9 mouse cellular contexts compared by ENCODE assay signal in the genomic region with DNA sequence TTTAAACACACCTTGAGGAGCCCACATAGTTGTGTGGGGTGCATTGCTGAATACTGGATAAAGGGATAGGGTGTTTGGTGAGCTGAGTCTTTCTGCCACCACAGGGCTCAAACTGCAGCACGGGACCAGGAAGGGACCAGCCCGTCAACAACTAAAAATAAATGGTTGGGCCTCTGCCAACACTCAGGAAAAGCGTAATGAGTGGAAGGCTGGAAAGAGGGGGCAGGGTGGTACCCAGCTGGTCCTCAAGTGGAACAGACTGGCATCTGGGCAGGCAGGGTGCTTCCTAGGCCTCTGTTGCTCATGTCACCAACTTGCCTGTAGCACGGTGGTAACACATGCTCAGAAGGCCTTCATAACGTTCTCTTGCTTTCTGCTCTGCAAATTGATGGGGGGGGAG. TPM values are rescaled to one million over a fixed set of nuclear protein-coding genes. Genes with fewer than 3 reads are reported as not detected.
DNase-seq lines count a peak whose midpoint lies in the region; ATAC-seq and TF ChIP-seq lines count a peak whose summit lies in the region.
"Had no signal": no experiment of that assay in that cellular context is flagged by ENCODE, and none has a peak within 500 bp of the region (broad histone marks: within the 10 kb centered on the region; RNA-seq: fewer than 3 reads in every experiment).

No protein-coding gene starts in this region.

- no peak overlapping the region for H3K9ac ChIP-seq in liver, adult 2 months (ENCODE audit: low read depth, low read length)
- no peak overlapping the region for H3K9ac ChIP-seq in forebrain, postnatal 0 days
- H3K9ac ChIP-seq in stomach, embryonic 15.5 days, result no peak overlapping the region
- H3K9ac ChIP-seq in midbrain, embryonic 14.5 days (replicated peaks; ENCODE audit: low read length), result no peak overlapping the region
- H3K9ac ChIP-seq: midbrain, embryonic 12.5 days had no signal

- H3K27ac ChIP-seq in liver, adult 2 months (replicated peaks; ENCODE audit: insufficient read depth, low read depth, low read length), result peak overlapping the region; percentile 37
- H3K27ac ChIP-seq in forebrain, postnatal 0 days (ENCODE audit: low read depth, low read length), result no peak overlapping the region
- H3K27ac ChIP-seq in stomach, embryonic 15.5 days, result peak overlapping the region; percentile 87
- no peak overlapping the region for H3K27ac ChIP-seq in midbrain, embryonic 14.5 days (replicated peaks; ENCODE audit: low read depth, low read length)
- H3K27ac ChIP-seq: midbrain, embryonic 12.5 days had no signal

- peaks cover 2% of the 10 kb centered on the region; the same call in 1 of the 2 replicates for H3K4me1 ChIP-seq in liver, adult 2 months (ENCODE audit: control insufficient read depth, insufficient read depth, low read length)
- H3K4me1 ChIP-seq in forebrain, postnatal 0 days (ENCODE audit: insufficient read depth), result peaks cover 18% of the 10 kb centered on the region
- peaks cover 47% of the 10 kb centered on the region for H3K4me1 ChIP-seq in stomach, embryonic 15.5 days
- H3K4me1 ChIP-seq in midbrain, embryonic 14.5 days (ENCODE audit: control insufficient read depth, insufficient read depth, low read length), result peaks cover 12% of the 10 kb centered on the region; the same call in 1 of the 2 replicates

- 48% methylated on average over 5 of the region's 5 CpGs for WGBS in liver, adult 2 months
- 30% methylated on average over 5 of the region's 5 CpGs for WGBS in forebrain, postnatal 0 days
- 48% methylated on average over 5 of the region's 5 CpGs for WGBS in stomach, embryonic 15.5 days
- 80% methylated on average over 5 of the region's 5 CpGs for WGBS in midbrain, embryonic 14.5 days

- no peak overlapping the region for H3K4me3 ChIP-seq in liver, adult 2 months (ENCODE audit: insufficient read depth, low read depth, low read length)
- H3K4me3 ChIP-seq in forebrain, postnatal 0 days (ENCODE audit: low read depth, low read length), result no peak overlapping the region
- H3K4me3 ChIP-seq in stomach, embryonic 15.5 days (replicated peaks), result no peak overlapping the region
- H3K4me3 ChIP-seq in midbrain, embryonic 14.5 days (replicated peaks; ENCODE audit: low read depth, low read length), result no peak overlapping the region
- H3K4me3 ChIP-seq: midbrain, embryonic 12.5 days had no signal

- H3K36me3 ChIP-seq in liver, adult 2 months (ENCODE audit: control insufficient read depth, insufficient read depth, low read length), result 0 out of 2 replicates have a peak, but pooled peaks cover 3% of the 10 kb centered on the region
- H3K36me3 ChIP-seq in forebrain, postnatal 0 days (ENCODE audit: insufficient read depth), result no peaks in the 10 kb centered on the region
- H3K36me3 ChIP-seq in stomach, embryonic 15.5 days, result no peaks in the 10 kb centered on the region
- no peaks in the 10 kb centered on the region for H3K36me3 ChIP-seq in midbrain, embryonic 14.5 days (ENCODE audit: control insufficient read depth, insufficient read depth, low read length)
- H3K36me3 ChIP-seq: midbrain, embryonic 12.5 days had no signal

- peak; percentile 53 for ATAC-seq in forebrain, postnatal 0 days
- no peak for ATAC-seq in stomach, embryonic 15.5 days (ENCODE audit: insufficient read depth, low FRiP score, low read depth)
- no peak for ATAC-seq in midbrain, embryonic 14.5 days (ENCODE audit: low FRiP score, low TSS enrichment)
- ATAC-seq: Patski had no signal

- H3K9me3 ChIP-seq in forebrain, postnatal 0 days (ENCODE audit: low read length), result no peaks in the 10 kb centered on the region
- H3K9me3 ChIP-seq in stomach, embryonic 15.5 days, result no peaks in the 10 kb centered on the region
- H3K9me3 ChIP-seq in midbrain, embryonic 14.5 days (ENCODE audit: control insufficient read depth, low read length), result no peaks in the 10 kb centered on the region
- H3K9me3 ChIP-seq: midbrain, embryonic 12.5 days had no signal

- DNase-seq in liver, adult 2 months (ENCODE audit: extremely low read depth, low read depth, low spot score), result no peak
- no peak for DNase-seq in liver
- DNase-seq in forebrain, postnatal 0 days, result peak; percentile 49
- peak; percentile 45 for DNase-seq in kidney, postnatal 10 days
- no peak for DNase-seq in midbrain, embryonic 14.5 days
- no peak for DNase-seq in thymus, postnatal 14 days

- H3K4me2 ChIP-seq in forebrain, postnatal 0 days (ENCODE audit: low read depth), result no peak overlapping the region
- H3K4me2 ChIP-seq in stomach, embryonic 15.5 days, result no peak overlapping the region
- H3K4me2 ChIP-seq in midbrain, embryonic 14.5 days (ENCODE audit: low read length), result no peak overlapping the region
- H3K4me2 ChIP-seq: midbrain, embryonic 12.5 days had no signal

- no peak for TF ChIP-seq CTCF in liver, adult 2 months (IDR thresholded peaks at IDR 0.05; ENCODE audit: low read depth, low read length)
- no peak for TF ChIP-seq CTCF in forebrain, postnatal 0 days (IDR thresholded peaks at IDR 0.05; ENCODE audit: low read depth)

- peaks cover 14% of the 10 kb centered on the region; the same call in 1 of the 2 replicates for H3K79me2 ChIP-seq in liver, adult 2 months (ENCODE audit: control insufficient read depth, insufficient read depth, low read length)

- no peak for TF ChIP-seq POLR2A in liver, adult 2 months (IDR thresholded peaks at IDR 0.05; ENCODE audit: extremely low read depth, insufficient read depth, low read length)

- no peaks in the 10 kb centered on the region for H3K27me3 ChIP-seq in liver, adult 2 months (ENCODE audit: control insufficient read depth, insufficient read depth, low read length)
- H3K27me3 ChIP-seq in forebrain, postnatal 0 days (ENCODE audit: insufficient read depth, low read length), result no peaks in the 10 kb centered on the region
- no peaks in the 10 kb centered on the region for H3K27me3 ChIP-seq in stomach, embryonic 15.5 days (replicated peaks)
- no peaks in the 10 kb centered on the region for H3K27me3 ChIP-seq in midbrain, embryonic 14.5 days (ENCODE audit: control insufficient read depth, insufficient read depth, low read length)
- H3K27me3 ChIP-seq: Patski had no signal

RNA-seq across cellular contexts. Expression of a gene that starts 56.5 kb away (rescaled TPM):
- total RNA-seq in liver, adult 2 months (2014; rRNA removed), result 28.2 and 28.3 TPM in 2 replicates
- 54.7 and 60.0 TPM in 2 replicates for polyA plus RNA-seq in liver, adult 2 months (2012; rRNA removed)
- 37.0 and 50.5 TPM in 2 replicates for total RNA-seq in forebrain, postnatal 0 days (2014; rRNA removed)
- 30.4 and 31.1 TPM in 2 replicates for polyA plus RNA-seq in forebrain, postnatal 0 days (2015; fragmentation: Nextera tagmentation; extraction: Ambion mirVana)
- polyA plus RNA-seq in stomach, embryonic 15.5 days (2015; fragmentation: Nextera tagmentation; extraction: Ambion mirVana), result 29.8 and 31.5 TPM in 2 replicates
- polyA plus RNA-seq in midbrain, embryonic 14.5 days (2014; fragmentation: Nextera tagmentation; extraction: Ambion mirVana), result 30.1 and 41.7 TPM in 2 replicates

Comparison
In these comparisons a context has a peak if more than half of its experiments do, and no peak if none do; other contexts are left out.
1. DNase-seq: peak in forebrain, postnatal 0 days (single experiment) and kidney, postnatal 10 days (single experiment); none in liver, adult 2 months (single experiment), liver (single experiment), midbrain, embryonic 14.5 days (single experiment) and thymus, postnatal 14 days (single experiment).
2. H3K27ac ChIP-seq: peak in liver, adult 2 months (single experiment) and stomach, embryonic 15.5 days (single experiment); none in forebrain, postnatal 0 days (single experiment) and midbrain, embryonic 14.5 days (single experiment).